In genomic region chr11:108342781-108343768, GRCm38 (mm10) we compare ENCODE assay signal across 8 mouse cellular contexts. TPM values are rescaled to one million over a fixed set of nuclear protein-coding genes. Genes with fewer than 3 reads are reported as not detected.
DNase-seq lines count a peak whose midpoint lies in the region; ATAC-seq and TF ChIP-seq lines count a peak whose summit lies in the region.

TSS of gene Apoh (plus strand) at chr11:108343354.

- TF ChIP-seq EP300 in liver, postnatal 0 days (IDR thresholded peaks at IDR 0.05; ENCODE audit: low read depth), result no peak

- no peak for TF ChIP-seq CTCF in kidney, postnatal 0 days (IDR thresholded peaks at IDR 0.05; ENCODE audit: low read depth)
- TF ChIP-seq CTCF in liver, postnatal 0 days (IDR thresholded peaks at IDR 0.05; ENCODE audit: low read depth), result peak; percentile 15; the same call in 1 of the 2 replicates
- no peak for TF ChIP-seq CTCF in thymus, adult 2 months (IDR thresholded peaks at IDR 0.05; ENCODE audit: borderline replicate concordance, control insufficient read depth, extremely low read depth, insufficient read depth, low read length, poor library complexity)

- peak within 1 kb of the TSS; percentile 69 for H3K4me3 ChIP-seq in embryonic facial prominence, embryonic 14.5 days (ENCODE audit: low read depth, low read length)
- peak within 1 kb of the TSS; percentile 62 to 82 for H3K4me3 ChIP-seq in heart, embryonic 14.5 days (ENCODE audit: control insufficient read depth in 1 of 2, insufficient read depth in 1 of 2, low read depth in 1 of 2, low read length in 2 of 2)
- H3K4me3 ChIP-seq in kidney, postnatal 0 days (replicated peaks; ENCODE audit: low read depth, low read length), result peak within 1 kb of the TSS; percentile 82
- H3K4me3 ChIP-seq in liver, postnatal 0 days (ENCODE audit: low read depth, low read length), result peak within 1 kb of the TSS; percentile 75
- peak within 1 kb of the TSS; percentile 82 for H3K4me3 ChIP-seq in neural tube, embryonic 15.5 days (replicated peaks)
- peak within 1 kb of the TSS; percentile 72 for H3K4me3 ChIP-seq in thymus, adult 2 months (ENCODE audit: control insufficient read depth, insufficient read depth, low read length)

- peaks cover 8% of the 10 kb centered on the region; the same call in 1 of the 2 replicates for H3K4me1 ChIP-seq in embryonic facial prominence, embryonic 14.5 days (ENCODE audit: control insufficient read depth, insufficient read depth, low read length)
- H3K4me1 ChIP-seq in heart, embryonic 14.5 days (ENCODE audit: control insufficient read depth in 2 of 2, insufficient read depth in 2 of 2, low read length in 2 of 2), result peaks cover 2 to 19% of the 10 kb centered on the region in 2 experiments
- H3K4me1 ChIP-seq in kidney, postnatal 0 days (replicated peaks; ENCODE audit: insufficient read depth, low read length), result peaks cover 6% of the 10 kb centered on the region; the same call in 1 of the 2 replicates
- H3K4me1 ChIP-seq in liver, postnatal 0 days (ENCODE audit: insufficient read depth), result peaks cover 15% of the 10 kb centered on the region
- H3K4me1 ChIP-seq in neural tube, embryonic 15.5 days, result peaks cover 26% of the 10 kb centered on the region
- peaks cover 20% of the 10 kb centered on the region for H3K4me1 ChIP-seq in thymus, adult 2 months (replicated peaks; ENCODE audit: control insufficient read depth, insufficient read depth, low read length)

- H3K9me3 ChIP-seq in embryonic facial prominence, embryonic 14.5 days (ENCODE audit: control insufficient read depth, low read length), result no peaks in the 10 kb centered on the region
- no peaks in the 10 kb centered on the region for H3K9me3 ChIP-seq in heart, embryonic 14.5 days (ENCODE audit: control insufficient read depth, low read length)
- H3K9me3 ChIP-seq in kidney, postnatal 0 days (replicated peaks; ENCODE audit: low read length), result no peaks in the 10 kb centered on the region
- no peaks in the 10 kb centered on the region for H3K9me3 ChIP-seq in liver, postnatal 0 days (ENCODE audit: low read length)
- no peaks in the 10 kb centered on the region for H3K9me3 ChIP-seq in neural tube, embryonic 15.5 days (replicated peaks)

- peak; percentile 32 for ATAC-seq in CD4-positive, CD25-positive, alpha-beta regulatory T cell, adult 4 months
- ATAC-seq in embryonic facial prominence, embryonic 14.5 days (ENCODE audit: low read depth), result peak; percentile 6; the same call in 1 of the 2 replicates
- peak; percentile 49 for ATAC-seq in heart, embryonic 14.5 days (ENCODE audit: insufficient number of reproducible peaks, insufficient read depth, low FRiP score, low read depth)
- ATAC-seq in kidney, postnatal 0 days (replicated peaks; ENCODE audit: low FRiP score, low read depth), result peak; percentile 22; the same call in 1 of the 2 replicates
- ATAC-seq in liver, postnatal 0 days, result peak; percentile 17
- ATAC-seq in neural tube, embryonic 15.5 days (ENCODE audit: low FRiP score), result peak; percentile 71

- no peaks in the 10 kb centered on the region for H3K36me3 ChIP-seq in embryonic facial prominence, embryonic 14.5 days (ENCODE audit: control insufficient read depth, insufficient read depth, low read length)
- peaks cover 14% of the 10 kb centered on the region for H3K36me3 ChIP-seq in heart, embryonic 14.5 days (ENCODE audit: control insufficient read depth, insufficient read depth, low read length)
- no peaks in the 10 kb centered on the region for H3K36me3 ChIP-seq in kidney, postnatal 0 days (ENCODE audit: insufficient read depth, low read length)
- H3K36me3 ChIP-seq in liver, postnatal 0 days (replicated peaks; ENCODE audit: insufficient read depth, low read length), result no peaks in the 10 kb centered on the region
- no peaks in the 10 kb centered on the region for H3K36me3 ChIP-seq in neural tube, embryonic 15.5 days
- H3K36me3 ChIP-seq in thymus, adult 2 months (ENCODE audit: control insufficient read depth, insufficient read depth, low read length), result no peaks in the 10 kb centered on the region

- DNase-seq in adrenal gland, postnatal 4 days (ENCODE audit: low spot score in 2 of 2), result peak; percentile 8 to 9
- peak; percentile 71 for DNase-seq in embryonic facial prominence, embryonic 14.5 days (ENCODE audit: low spot score)
- peak; percentile 67 for DNase-seq in kidney, postnatal 0 days (ENCODE audit: low spot score)
- peak; percentile 48 for DNase-seq in liver, postnatal 0 days
- peak; percentile 74 for DNase-seq in thymus, adult 2 months

- WGBS in embryonic facial prominence, embryonic 14.5 days, result 0% methylated on average over 61 of the region's 75 CpGs
- WGBS in heart, embryonic 14.5 days, result 0% methylated on average over 70 of the region's 75 CpGs
- under 1% methylated on average over 73 of the region's 75 CpGs for WGBS in kidney, postnatal 0 days
- 2% methylated on average over 57 of the region's 75 CpGs for WGBS in liver, postnatal 0 days (ENCODE audit: insufficient replicate concordance)
- under 1% methylated on average over 73 of the region's 75 CpGs for WGBS in neural tube, embryonic 15.5 days
- WGBS in thymus, adult 2 months, result under 1% methylated on average over 71 of the region's 75 CpGs

- H3K27ac ChIP-seq in embryonic facial prominence, embryonic 14.5 days (replicated peaks; ENCODE audit: low read depth, low read length), result peak within 1 kb of the TSS; percentile 74
- peak within 1 kb of the TSS; percentile 70 to 87 for H3K27ac ChIP-seq in heart, embryonic 14.5 days (replicated peaks in 1 of 2; ENCODE audit: control insufficient read depth in 1 of 2, insufficient read depth in 1 of 2, low read depth in 2 of 2, low read length in 2 of 2)
- peak within 1 kb of the TSS; percentile 67 for H3K27ac ChIP-seq in kidney, postnatal 0 days
- H3K27ac ChIP-seq in liver, postnatal 0 days (ENCODE audit: low read depth), result peak within 1 kb of the TSS; percentile 46
- H3K27ac ChIP-seq in neural tube, embryonic 15.5 days (replicated peaks), result peak within 1 kb of the TSS; percentile 93
- no peak within 1 kb of the TSS; the same call in 1 of the 2 replicates for H3K27ac ChIP-seq in thymus, adult 2 months (ENCODE audit: control insufficient read depth, insufficient read depth, low read length)

- H3K27me3 ChIP-seq in embryonic facial prominence, embryonic 14.5 days (replicated peaks; ENCODE audit: control insufficient read depth, insufficient read depth, low read length), result 0 out of 2 replicates have a peak, but pooled peaks cover 5% of the 10 kb centered on the region
- no peaks in the 10 kb centered on the region for H3K27me3 ChIP-seq in heart, embryonic 14.5 days (ENCODE audit: control insufficient read depth, insufficient read depth, low read length)
- H3K27me3 ChIP-seq in kidney, postnatal 0 days (ENCODE audit: insufficient read depth, low read length), result no peaks in the 10 kb centered on the region
- H3K27me3 ChIP-seq in liver, postnatal 0 days (ENCODE audit: insufficient read depth, low read length), result peaks cover 14% of the 10 kb centered on the region; the same call in 1 of the 2 replicates
- no peaks in the 10 kb centered on the region for H3K27me3 ChIP-seq in neural tube, embryonic 15.5 days (replicated peaks)
- H3K27me3 ChIP-seq in thymus, adult 2 months (ENCODE audit: control insufficient read depth, insufficient read depth, low read length), result no peaks in the 10 kb centered on the region

- H3K9ac ChIP-seq in embryonic facial prominence, embryonic 14.5 days (ENCODE audit: low read depth, low read length), result peak within 1 kb of the TSS; percentile 76
- H3K9ac ChIP-seq in heart, embryonic 14.5 days (ENCODE audit: low read length), result peak within 1 kb of the TSS; percentile 91
- H3K9ac ChIP-seq in kidney, postnatal 0 days (ENCODE audit: low read depth, low read length), result peak within 1 kb of the TSS; percentile 73
- peak within 1 kb of the TSS; percentile 71 for H3K9ac ChIP-seq in liver, postnatal 0 days (replicated peaks)
- H3K9ac ChIP-seq in neural tube, embryonic 15.5 days (replicated peaks), result peak within 1 kb of the TSS; percentile 81

- peak within 1 kb of the TSS; percentile 99 for H3K4me2 ChIP-seq in embryonic facial prominence, embryonic 14.5 days (ENCODE audit: low read depth, low read length)
- H3K4me2 ChIP-seq in heart, embryonic 14.5 days (ENCODE audit: low read length), result peak within 1 kb of the TSS; percentile 88
- H3K4me2 ChIP-seq in kidney, postnatal 0 days (ENCODE audit: low read length), result peak within 1 kb of the TSS; percentile 99
- peak within 1 kb of the TSS; percentile 94 for H3K4me2 ChIP-seq in liver, postnatal 0 days (ENCODE audit: low read depth, low read length)
- peak within 1 kb of the TSS; percentile 98 for H3K4me2 ChIP-seq in neural tube, embryonic 15.5 days

- TF ChIP-seq POLR2A in thymus, adult 2 months (IDR thresholded peaks at IDR 0.05; ENCODE audit: control insufficient read depth, extremely low read depth, insufficient read depth, low read length, poor library complexity), result no peak

RNA-seq across cellular contexts. Expression of gene Apoh, which starts in this region (rescaled TPM):
- polyA plus RNA-seq in CD4-positive, CD25-positive, alpha-beta regulatory T cell, adult 4 months (2017; shearing (Covaris generic)), result not detected
- 100 to 1,000 TPM in 1 of 2 experiments, 1 to 10 TPM in 1; 7.8 to 315 TPM for total RNA-seq in adrenal gland, postnatal 4 days (2021)
- 0.14 TPM in 1 of 2 replicates, not detected in the other for polyA plus RNA-seq in embryonic facial prominence, embryonic 14.5 days (2014; fragmentation: Nextera tagmentation; extraction: Ambion mirVana)
- polyA plus RNA-seq in heart, embryonic 14.5 days (2014; fragmentation: Nextera tagmentation; extraction: Ambion mirVana), result 0.22 TPM in 1 of 2 replicates, not detected in the other
- polyA plus RNA-seq in kidney, postnatal 0 days (2015; fragmentation: Nextera tagmentation; extraction: Ambion mirVana), result 0.46 and 1.1 TPM in 2 replicates
- polyA plus RNA-seq in liver, postnatal 0 days (2015; fragmentation: Nextera tagmentation; extraction: Ambion mirVana), result 3,365 and 3,457 TPM in 2 replicates
- polyA plus RNA-seq in neural tube, embryonic 15.5 days (2015; fragmentation: Nextera tagmentation; extraction: Ambion mirVana), result 0.42 and 1.2 TPM in 2 replicates
- polyA plus RNA-seq in thymus, adult 2 months (2012; rRNA removed), result 0.40 and 3.3 TPM in 2 replicates

Comparison
In these comparisons a context has a peak if more than half of its experiments do, and no peak if none do; other contexts are left out.
1. RNA of gene Apoh (polyA plus RNA-seq): 3,365 to 3,457 TPM in liver, postnatal 0 days; 0.46 to 1.1 TPM in kidney, postnatal 0 days, 0.42 to 1.2 TPM in neural tube, embryonic 15.5 days, 0.40 to 3.3 TPM in thymus, adult 2 months, not detected in CD4-positive, CD25-positive, alpha-beta regulatory T cell, adult 4 months, 0.14 TPM in embryonic facial prominence, embryonic 14.5 days and 0.22 TPM in heart, embryonic 14.5 days; every median in the first group is over 100 times any median in the second.
2. Peak in ATAC-seq in CD4-positive, CD25-positive, alpha-beta regulatory T cell, adult 4 months; RNA of the gene not detected or under 1 TPM.
3. Peak in DNase-seq, ATAC-seq, H3K4me3 ChIP-seq, H3K27ac ChIP-seq, H3K9ac ChIP-seq and H3K4me2 ChIP-seq in embryonic facial prominence, embryonic 14.5 days; RNA of the gene not detected or under 1 TPM.
4. Peak in ATAC-seq, H3K4me3 ChIP-seq, H3K27ac ChIP-seq, H3K9ac ChIP-seq and H3K4me2 ChIP-seq in heart, embryonic 14.5 days; RNA of the gene not detected or under 1 TPM.
5. ATAC-seq: peak in every context shown above with its lines; median percentile 71 in neural tube, embryonic 15.5 days; 49 in heart, embryonic 14.5 days; 32 in CD4-positive, CD25-positive, alpha-beta regulatory T cell, adult 4 months; 22 in kidney, postnatal 0 days; 17 in liver, postnatal 0 days; 6 in embryonic facial prominence, embryonic 14.5 days.
6. DNase-seq: peak in every context shown above with its lines; median percentile 74 in thymus, adult 2 months; 71 in embryonic facial prominence, embryonic 14.5 days; 67 in kidney, postnatal 0 days; 48 in liver, postnatal 0 days; 8 in adrenal gland, postnatal 4 days.
7. Peak in every context shown above with its lines, with median percentiles within 50 percentile points of each other: H3K4me2 ChIP-seq, H3K4me3 ChIP-seq and H3K9ac ChIP-seq.